8 mouse cellular contexts compared by ENCODE assay signal in genomic region chr3:32509496-32510374, GRCm38 (mm10). TPM values are rescaled to one million over a fixed set of nuclear protein-coding genes. Genes with fewer than 3 reads are reported as not detected.
DNase-seq lines count a peak whose midpoint lies in the region; ATAC-seq and TF ChIP-seq lines count a peak whose summit lies in the region.

Gene Zfp639, plus strand, starts transcription at chr3:32510259.

- no peaks in the 10 kb centered on the region for H3K9me3 ChIP-seq in forebrain, embryonic 11.5 days (ENCODE audit: control insufficient read depth, low read length)
- H3K9me3 ChIP-seq in limb, embryonic 15.5 days, result no peaks in the 10 kb centered on the region

- H3K4me2 ChIP-seq in forebrain, embryonic 11.5 days (ENCODE audit: low read depth, low read length, severe bottlenecking), result peak within 1 kb of the TSS; percentile 64
- H3K4me2 ChIP-seq in limb, embryonic 15.5 days, result peak within 1 kb of the TSS; percentile 79

- 8% methylated on average over 24 of the region's 24 CpGs for WGBS in forebrain, embryonic 11.5 days
- WGBS in limb, embryonic 15.5 days, result 10% methylated on average over 24 of the region's 24 CpGs

- H3K27me3 ChIP-seq in forebrain, embryonic 11.5 days (ENCODE audit: control insufficient read depth, insufficient read depth, low read length), result no peaks in the 10 kb centered on the region
- no peaks in the 10 kb centered on the region for H3K27me3 ChIP-seq in limb, embryonic 15.5 days

- no peak; the same call in 1 of the 2 replicates for ATAC-seq in forebrain, embryonic 11.5 days (replicated peaks; ENCODE audit: low FRiP score)
- peak; percentile 13 for ATAC-seq in limb, embryonic 15.5 days (ENCODE audit: insufficient number of reproducible peaks, low FRiP score, low TSS enrichment, low read depth)

- DNase-seq in layer of hippocampus, adult 2 months (ENCODE audit: low spot score in 2 of 2), result no peak
- no peak for DNase-seq in layer of hippocampus, adult 9-11 months
- DNase-seq in R1 (ENCODE audit: low read depth, low spot score), result peak; percentile 94
- DNase-seq in forebrain, embryonic 11.5 days (ENCODE audit: low spot score), result no peak
- no peak for DNase-seq in heart, postnatal 4 days
- peak; percentile 30 for DNase-seq in retina, postnatal 1 day
- no peak for DNase-seq in spleen, postnatal 14 days (ENCODE audit: low spot score in 2 of 2)

- H3K4me1 ChIP-seq in forebrain, embryonic 11.5 days (replicated peaks; ENCODE audit: control insufficient read depth, insufficient read depth, low read length), result no peaks in the 10 kb centered on the region; the same call in 1 of the 2 replicates
- peaks cover 13% of the 10 kb centered on the region for H3K4me1 ChIP-seq in limb, embryonic 15.5 days

- peak within 1 kb of the TSS; percentile 87 for H3K9ac ChIP-seq in forebrain, embryonic 11.5 days (ENCODE audit: low read length)
- H3K9ac ChIP-seq in limb, embryonic 15.5 days, result peak within 1 kb of the TSS; percentile 93

- no peak for TF ChIP-seq CTCF in layer of hippocampus, adult 2 months (conservative IDR thresholded peaks at IDR 0.05)

- H3K36me3 ChIP-seq in forebrain, embryonic 11.5 days (ENCODE audit: control insufficient read depth, insufficient read depth, low read length), result no peaks in the 10 kb centered on the region
- H3K36me3 ChIP-seq in limb, embryonic 15.5 days, result peaks cover 6% of the 10 kb centered on the region; the same call in 1 of the 2 replicates

- H3K4me3 ChIP-seq in layer of hippocampus, adult 2 months, result peak within 1 kb of the TSS; percentile 62
- H3K4me3 ChIP-seq in forebrain, embryonic 11.5 days (ENCODE audit: low read depth, low read length), result peak within 1 kb of the TSS; percentile 86
- H3K4me3 ChIP-seq in limb, embryonic 15.5 days, result peak within 1 kb of the TSS; percentile 95

- peak within 1 kb of the TSS; percentile 94 for H3K27ac ChIP-seq in layer of hippocampus, adult 2 months
- peak within 1 kb of the TSS; percentile 65; the same call in 1 of the 2 replicates for H3K27ac ChIP-seq in forebrain, embryonic 11.5 days (ENCODE audit: low read depth, low read length)
- H3K27ac ChIP-seq in limb, embryonic 15.5 days, result peak within 1 kb of the TSS; percentile 86

RNA-seq across cellular contexts. Expression of gene Zfp639, which starts in this region (rescaled TPM):
- total RNA-seq in layer of hippocampus, adult 2 months (2021), result 10 to 100 TPM; 31.7 to 36.1 TPM
- 47.0 and 56.9 TPM in 2 replicates for polyA plus RNA-seq in forebrain, embryonic 11.5 days (2014; fragmentation: Nextera tagmentation; extraction: Ambion mirVana)
- total RNA-seq in heart, postnatal 4 days (2021), result 10 to 100 TPM; 27.7 to 33.3 TPM
- 34.8 and 36.0 TPM in 2 replicates for polyA plus RNA-seq in limb, embryonic 15.5 days (2015; fragmentation: Nextera tagmentation; extraction: Ambion mirVana)

Comparison
In these comparisons a context has a peak if more than half of its experiments do, and no peak if none do; other contexts are left out.
1. DNase-seq: peak in R1 (single experiment) and retina, postnatal 1 day (single experiment); none in layer of hippocampus, adult 2 months (0 of 2), layer of hippocampus, adult 9-11 months (single experiment), forebrain, embryonic 11.5 days (single experiment), heart, postnatal 4 days (single experiment) and spleen, postnatal 14 days (0 of 2).
2. Peak in every context shown above with its lines, with median percentiles within 50 percentile points of each other: H3K27ac ChIP-seq and H3K4me3 ChIP-seq.